Mouse (Mus musculus) c-Kit-negative CD71-positive TER-119-positive erythroid progenitor cells, embryonic 14.5 days (primary cell): ENCODE results near the gene Lpin3.

Experiments used
- DNase-seq: peaks from one replicate; pipeline ENCODE4 v3.0.0-alpha.2; 2013; ENCODE audit warnings: low read depth, low spot score

Lpin3 gene

GRCm38 (mm10) chr2:160932981-160933380 lies 52.5 kb downstream of the Lpin3 start:
- no peak for DNase-seq

DNA sequence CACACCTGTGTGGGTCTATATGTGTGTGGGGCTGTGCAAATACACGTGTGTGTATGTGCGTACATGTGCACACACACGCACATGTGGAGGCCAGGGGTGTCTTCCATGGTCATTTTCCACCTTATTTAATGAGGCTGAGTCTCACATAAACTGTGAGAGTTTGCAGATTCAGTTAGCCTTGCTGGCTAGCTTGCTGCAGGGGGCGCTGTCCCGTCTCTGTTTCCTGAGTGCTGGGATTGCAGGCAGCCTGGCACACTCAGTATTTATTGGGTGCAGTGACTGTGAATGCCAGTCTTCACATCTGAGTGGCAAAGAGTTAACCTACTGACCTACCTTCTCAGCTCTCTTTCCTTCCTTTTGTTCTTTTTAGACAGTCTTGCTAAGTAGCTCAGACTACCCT lies 53.4 kb downstream of the Lpin3 start:
- no peak for DNase-seq

- no peak for DNase-seq
Measured at GRCm38 (mm10) chr2:160934451-160934850, 54.0 kb downstream of the Lpin3 start.

DNA sequence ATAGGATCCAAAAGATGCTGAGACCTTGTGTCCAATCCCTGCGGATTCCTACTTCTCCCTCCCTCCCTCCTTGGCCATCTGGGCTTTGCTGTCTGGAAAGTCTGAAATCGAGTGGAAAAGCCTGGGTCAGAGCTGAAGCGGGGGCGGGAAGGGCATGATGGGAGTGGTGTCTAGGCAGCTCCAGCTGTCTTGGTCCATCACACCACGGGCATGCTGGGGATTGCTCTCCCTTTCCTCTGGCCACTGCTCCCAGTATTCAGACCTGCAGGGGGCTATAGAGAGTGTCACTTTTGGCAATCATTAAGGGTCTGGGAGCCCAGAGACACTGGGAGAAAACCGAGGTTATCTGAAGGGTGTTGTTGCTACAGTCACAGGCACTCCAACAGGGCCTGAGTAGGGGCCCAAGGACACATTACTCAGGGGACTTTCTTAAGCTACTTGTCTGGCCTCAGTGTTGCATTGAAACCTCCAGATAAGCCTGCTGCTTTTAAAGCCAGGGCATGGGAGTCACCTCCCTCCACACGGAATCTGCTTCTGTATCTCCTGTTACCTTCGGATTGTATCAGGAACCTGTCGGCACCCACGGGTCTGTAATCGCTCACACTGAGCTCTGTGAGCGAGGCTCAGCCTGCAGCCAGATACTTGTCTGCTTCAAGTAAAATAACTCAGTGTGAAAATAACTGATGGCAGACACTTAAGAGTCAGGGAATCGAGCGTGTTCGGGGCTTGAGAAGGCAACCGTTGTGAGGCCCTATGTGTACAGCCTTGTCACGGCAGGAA lies 60.6 kb downstream of the Lpin3 start:
- DNase-seq, result no peak

DNA sequence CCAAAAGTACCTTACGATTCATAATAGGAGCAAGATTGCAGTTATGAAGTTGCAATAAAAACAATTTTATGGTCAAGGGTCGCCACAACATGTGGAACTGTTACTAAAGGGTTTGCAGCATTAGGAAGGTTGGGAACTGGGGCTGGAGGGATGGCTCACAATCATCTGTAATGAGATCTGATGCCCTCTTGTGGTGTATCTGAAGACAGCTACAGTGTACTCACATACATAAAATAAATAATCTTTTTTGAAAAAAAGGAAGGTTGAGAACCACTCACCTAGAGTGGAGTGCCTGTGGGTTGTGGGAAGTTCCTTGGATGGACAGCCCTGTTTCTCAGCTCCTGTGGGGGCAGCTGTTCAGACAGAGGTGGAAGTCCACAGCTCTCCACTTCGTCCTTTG lies 62.0 kb downstream of the Lpin3 start:
- DNase-seq, result no peak

DNA sequence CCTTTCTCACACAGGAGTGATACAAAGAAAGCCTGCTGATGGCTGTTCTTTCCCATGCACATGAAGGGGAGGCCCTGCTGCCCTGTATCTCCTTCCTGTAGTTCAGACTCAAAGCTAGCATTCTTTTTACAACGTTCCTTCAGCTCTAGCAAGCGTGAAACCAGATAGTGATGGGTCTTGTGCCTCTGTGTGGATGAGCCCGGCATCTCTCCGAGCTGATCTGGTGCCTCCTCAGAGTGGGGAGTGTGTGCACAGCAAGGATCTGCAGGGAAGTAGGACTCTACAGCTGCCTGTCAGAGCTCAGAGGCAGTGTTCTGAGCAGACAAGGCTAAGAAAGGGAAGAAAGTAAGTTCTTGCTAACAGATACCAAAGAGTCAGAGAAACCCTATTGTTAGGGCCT lies 71.1 kb downstream of the Lpin3 start:
- no peak for DNase-seq

GRCm38 (mm10) chr2:160953131-160953873 lies 72.8 kb downstream of the Lpin3 start:
- DNase-seq, result no peak

GRCm38 (mm10) chr2:160954541-160954940 lies 74.1 kb downstream of the Lpin3 start:
- no peak for DNase-seq

DNA sequence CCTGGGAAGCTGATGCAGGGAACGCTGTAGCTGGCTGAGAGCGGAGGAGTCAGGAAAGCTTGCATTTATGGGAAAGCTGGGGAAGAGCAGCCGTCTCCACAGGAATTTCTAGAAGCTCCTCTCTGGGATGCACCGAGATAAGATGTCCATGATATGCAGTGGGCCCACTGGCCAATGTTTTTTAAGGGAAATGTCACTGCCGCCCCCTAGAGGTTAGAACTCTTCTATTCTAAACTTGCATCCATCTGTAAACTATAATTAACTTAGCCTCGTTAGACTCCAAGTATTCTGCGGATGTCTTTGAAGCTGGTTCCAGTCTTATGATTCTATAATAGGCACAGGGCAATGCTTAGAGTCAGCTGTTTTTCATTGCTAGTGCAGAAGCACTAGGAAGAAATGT lies 74.9 kb downstream of the Lpin3 start:
- DNase-seq, result no peak
